Mouse (Mus musculus): ENCODE results near the gene Ldb2.

Gene Ldb2

GRCm38 (mm10) chr5:44725501-44725900 is 74.0 kb downstream of the Ldb2 start:
- in situ Hi-C loops (cut with MboI; ENCODE audit: low sequenced_read_pairs): no loop called here

GRCm38 (mm10) chr5:44719872-44720271 is 79.6 kb downstream of the Ldb2 start:
- in situ Hi-C loops (cut with MboI; ENCODE audit: low sequenced_read_pairs): no loop called here

- in situ Hi-C loops (cut with MboI; ENCODE audit: low sequenced_read_pairs): no loop called here
Observed at GRCm38 (mm10) chr5:44714508-44714907, 85.0 kb downstream of the Ldb2 start.

GRCm38 (mm10) chr5:44713181-44713789 is 86.2 kb downstream of the Ldb2 start:
- in situ Hi-C loops (cut with MboI; ENCODE audit: low sequenced_read_pairs): no loop called here

- in situ Hi-C loops (cut with MboI; ENCODE audit: low sequenced_read_pairs): no loop called here
Observed at GRCm38 (mm10) chr5:44711211-44711610, 88.3 kb downstream of the Ldb2 start.

- in situ Hi-C loops (cut with MboI; ENCODE audit: low sequenced_read_pairs): no loop called here
Observed at GRCm38 (mm10) chr5:44710132-44710871, 89.2 kb downstream of the Ldb2 start.

GRCm38 (mm10) chr5:44709276-44709675 is 90.2 kb downstream of the Ldb2 start:
- in situ Hi-C loops (cut with MboI; ENCODE audit: low sequenced_read_pairs): no loop called here

GRCm38 (mm10) chr5:44707946-44708345 is 91.5 kb downstream of the Ldb2 start:
- in situ Hi-C loops (cut with MboI; ENCODE audit: low sequenced_read_pairs): no loop called here

GRCm38 (mm10) chr5:44706997-44707698 is 92.3 kb downstream of the Ldb2 start:
- in situ Hi-C loops (cut with MboI; ENCODE audit: low sequenced_read_pairs): no loop called here

- in situ Hi-C loops (cut with MboI; ENCODE audit: low sequenced_read_pairs): no loop called here
Observed at GRCm38 (mm10) chr5:44697993-44698392, 101.5 kb downstream of the Ldb2 start.

- in situ Hi-C loops (cut with MboI; ENCODE audit: low sequenced_read_pairs): no loop called here
Observed at GRCm38 (mm10) chr5:44696548-44696947, 102.9 kb downstream of the Ldb2 start.

GRCm38 (mm10) chr5:44693674-44694073 is 105.8 kb downstream of the Ldb2 start:
- in situ Hi-C loops (cut with MboI; ENCODE audit: low sequenced_read_pairs): no loop called here

- in situ Hi-C loops (cut with MboI; ENCODE audit: low sequenced_read_pairs): no loop called here
Observed at GRCm38 (mm10) chr5:44686344-44686743, 113.1 kb downstream of the Ldb2 start.

GRCm38 (mm10) chr5:44681054-44681638 is 118.3 kb downstream of the Ldb2 start:
- in situ Hi-C loops (cut with MboI; ENCODE audit: low sequenced_read_pairs): no loop called here

GRCm38 (mm10) chr5:44677814-44678213 is 121.7 kb downstream of the Ldb2 start:
- in situ Hi-C loops (cut with MboI; ENCODE audit: low sequenced_read_pairs): no loop called here

- in situ Hi-C loops (cut with MboI; ENCODE audit: low sequenced_read_pairs): no loop called here
Observed at GRCm38 (mm10) chr5:44676145-44676754, 123.2 kb downstream of the Ldb2 start.

- in situ Hi-C loops (cut with MboI; ENCODE audit: low sequenced_read_pairs): no loop called here
Observed at GRCm38 (mm10) chr5:44670336-44670735, 129.1 kb downstream of the Ldb2 start.

- in situ Hi-C loops (cut with MboI; ENCODE audit: low sequenced_read_pairs): no loop called here
Observed at GRCm38 (mm10) chr5:44667907-44668306, 131.6 kb downstream of the Ldb2 start.

- in situ Hi-C loops (cut with MboI; ENCODE audit: low sequenced_read_pairs): no loop called here
Observed at GRCm38 (mm10) chr5:44667383-44667782, 132.1 kb downstream of the Ldb2 start.

- in situ Hi-C loops (cut with MboI; ENCODE audit: low sequenced_read_pairs): no loop called here
Observed at GRCm38 (mm10) chr5:44659651-44660050, 139.8 kb downstream of the Ldb2 start.

- in situ Hi-C loops (cut with MboI; ENCODE audit: low sequenced_read_pairs): no loop called here
Observed at GRCm38 (mm10) chr5:44656707-44657106, 142.8 kb downstream of the Ldb2 start.
